Mouse (Mus musculus): Measurements from ENCODE around the gene P3h2. TPM values are rescaled to one million over a fixed set of nuclear protein-coding genes. Genes with fewer than 3 reads are reported as not detected.

Gene P3h2
- 1.8 TPM for polyA plus RNA-seq (2015; fragmentation: Illumina TruSeq; extraction: RNeasy Lipid Tissue Mini Kit (QIAGEN cat#74804); ENCODE audit: low read depth, low replicate concordance)

GRCm38 (mm10) chr16:26105115-26105974 lies at the start of gene P3h2:
TSS of gene P3h2 (minus strand) at chr16:26105784.

All from brain, adult 10 weeks (tissue).